ENCODE assay signal across 8 mouse cellular contexts in the genomic region with DNA sequence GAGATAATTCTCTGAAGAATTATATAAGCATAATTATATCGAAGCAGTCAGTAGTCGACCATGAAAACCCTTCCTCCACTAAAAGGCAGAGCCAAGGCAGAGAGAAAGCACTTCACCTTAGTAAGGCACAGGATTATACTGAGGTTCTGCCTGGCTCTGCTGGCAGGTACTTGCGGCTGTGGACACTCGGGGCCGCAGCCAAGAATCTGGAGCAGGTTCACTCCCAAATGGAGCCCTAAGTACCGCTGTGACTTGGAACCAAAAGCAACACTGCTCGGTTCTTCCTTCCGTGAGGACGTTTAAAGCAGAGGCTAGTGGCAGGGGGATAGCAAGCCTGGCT. TPM values are rescaled to one million over a fixed set of nuclear protein-coding genes. Genes with fewer than 3 reads are reported as not detected.
DNase-seq lines count a peak whose midpoint lies in the region; ATAC-seq and TF ChIP-seq lines count a peak whose summit lies in the region.

No protein-coding gene starts in this region.

- H3K27me3 ChIP-seq in limb, embryonic 11.5 days (ENCODE audit: control insufficient read depth, insufficient read depth, low read length) = no peaks in the 10 kb centered on the region
- H3K27me3 ChIP-seq in midbrain, embryonic 15.5 days (replicated peaks) = no peaks in the 10 kb centered on the region

- peak overlapping the region; percentile 37 for H3K4me3 ChIP-seq in embryonic fibroblast, embryonic 13.5 days (ENCODE audit: insufficient read depth, low read length)
- peak overlapping the region; percentile 87 for H3K4me3 ChIP-seq in limb, embryonic 11.5 days (ENCODE audit: low read depth, low read length)
- peak overlapping the region; percentile 89 for H3K4me3 ChIP-seq in midbrain, embryonic 15.5 days

- TF ChIP-seq POLR2A in embryonic fibroblast, embryonic 13.5 days (IDR thresholded peaks at IDR 0.05; ENCODE audit: low read depth, low read length) = no peak

- TF ChIP-seq CTCF in embryonic fibroblast, embryonic 13.5 days (IDR thresholded peaks at IDR 0.05; ENCODE audit: borderline replicate concordance, insufficient read depth, low read length) = no peak

- H3K9me3 ChIP-seq in limb, embryonic 11.5 days (ENCODE audit: control insufficient read depth, low read length) = no peaks in the 10 kb centered on the region
- no peaks in the 10 kb centered on the region for H3K9me3 ChIP-seq in midbrain, embryonic 15.5 days

- H3K9ac ChIP-seq in limb, embryonic 11.5 days (ENCODE audit: low read length) = peak overlapping the region; percentile 60
- H3K9ac ChIP-seq in midbrain, embryonic 15.5 days = peak overlapping the region; percentile 47

- no peaks in the 10 kb centered on the region for H3K4me1 ChIP-seq in embryonic fibroblast, embryonic 13.5 days (ENCODE audit: control insufficient read depth, insufficient read depth, low read length)
- 0 out of 2 replicates have a peak, but pooled peaks cover 3% of the 10 kb centered on the region for H3K4me1 ChIP-seq in limb, embryonic 11.5 days (ENCODE audit: control insufficient read depth, insufficient read depth, low read length)
- peaks cover 21% of the 10 kb centered on the region for H3K4me1 ChIP-seq in midbrain, embryonic 15.5 days

- intact Hi-C loops in left cerebral cortex, postnatal 25 days (cut with DNase I) = loop anchor here (1.0 to 5.0 kb wide), 4 partner anchors 42 to 830 kb away; no protein-coding TSS in a partner anchor

- peak; percentile 7 to 56 for DNase-seq in kidney, postnatal 36 days
- no peak for DNase-seq in kidney, postnatal 10 days
- DNase-seq in limb, embryonic 11.5 days (ENCODE audit: low spot score) = no peak
- DNase-seq in left cerebral cortex, postnatal 25 days (ENCODE audit: low spot score in 2 of 2) = no peak
- DNase-seq in layer of hippocampus, postnatal 25 days (ENCODE audit: extremely low spot score in 1 of 2, low spot score in 1 of 2) = no peak
- DNase-seq in gastrocnemius, postnatal 25 days = no peak

- H3K4me2 ChIP-seq in limb, embryonic 11.5 days (ENCODE audit: low read depth, severe bottlenecking) = peak overlapping the region; percentile 66
- H3K4me2 ChIP-seq in midbrain, embryonic 15.5 days = peak overlapping the region; percentile 93

- no peaks in the 10 kb centered on the region for H3K36me3 ChIP-seq in limb, embryonic 11.5 days (ENCODE audit: control insufficient read depth, insufficient read depth, low read length)
- no peaks in the 10 kb centered on the region for H3K36me3 ChIP-seq in midbrain, embryonic 15.5 days (replicated peaks)

- H3K27ac ChIP-seq in embryonic fibroblast, embryonic 13.5 days (ENCODE audit: insufficient read depth, low read length) = peak overlapping the region; percentile 99
- H3K27ac ChIP-seq in limb, embryonic 11.5 days (replicated peaks; ENCODE audit: low read depth, low read length) = no peak overlapping the region; the same call in 1 of the 2 replicates
- H3K27ac ChIP-seq in midbrain, embryonic 15.5 days = peak overlapping the region; percentile 91

- no peak for ATAC-seq in limb, embryonic 11.5 days (ENCODE audit: insufficient number of reproducible peaks, low FRiP score, low TSS enrichment, low read depth)
- no peak for ATAC-seq in midbrain, embryonic 15.5 days (replicated peaks)

- whole genome bisulfite sequencing in limb, embryonic 11.5 days = 7% methylated on average over 9 of the region's 9 CpGs
- 7% methylated on average over 9 of the region's 9 CpGs for WGBS in midbrain, embryonic 15.5 days

RNA-seq across cellular contexts. Expression of gene Rap2b, which starts 1.4 kb away (rescaled TPM):
- 18.1 and 18.8 TPM in 2 replicates for polyA plus RNA-seq in embryonic fibroblast, embryonic 13.5 days (2011; ENCODE audit: insufficient read length, low read depth, missing spikeins)
- polyA plus RNA-seq in limb, embryonic 11.5 days (2014; fragmentation: Nextera tagmentation; extraction: Ambion mirVana) = 10.2 and 10.8 TPM in 2 replicates
- polyA plus RNA-seq in midbrain, embryonic 15.5 days (2015; fragmentation: Nextera tagmentation; extraction: Ambion mirVana) = 10.9 and 11.0 TPM in 2 replicates
- total RNA-seq in left cerebral cortex, postnatal 25 days (2021) = 10 to 100 TPM; 41.7 to 46.3 TPM
- 10 to 100 TPM; 43.2 to 46.5 TPM for total RNA-seq in layer of hippocampus, postnatal 25 days (2021)
- total RNA-seq in gastrocnemius, postnatal 25 days (2021) = 1 to 10 TPM; 1.6 to 2.4 TPM

RNA-seq across cellular contexts. Expression of gene B430305J03Rik, which starts 3.0 kb away (rescaled TPM):
- 0.40 and 0.74 TPM in 2 replicates for polyA plus RNA-seq in embryonic fibroblast, embryonic 13.5 days (2011; ENCODE audit: insufficient read length, low read depth, missing spikeins)
- polyA plus RNA-seq in limb, embryonic 11.5 days (2014; fragmentation: Nextera tagmentation; extraction: Ambion mirVana) = not detected in 2 replicates
- not detected in 2 replicates for polyA plus RNA-seq in midbrain, embryonic 15.5 days (2015; fragmentation: Nextera tagmentation; extraction: Ambion mirVana)
- 1 to 10 TPM; 2.4 to 2.7 TPM for total RNA-seq in left cerebral cortex, postnatal 25 days (2021)
- total RNA-seq in layer of hippocampus, postnatal 25 days (2021) = 1 to 10 TPM; 2.5 to 3.1 TPM
- total RNA-seq in gastrocnemius, postnatal 25 days (2021) = under 1 TPM; 0.08 TPM

Comparison
In these comparisons a context has a peak if more than half of its experiments do, and no peak if none do; other contexts are left out.
1. DNase-seq: peak in kidney, postnatal 36 days (2 of 2); none in kidney, postnatal 10 days (single experiment), limb, embryonic 11.5 days (single experiment), left cerebral cortex, postnatal 25 days (0 of 2), layer of hippocampus, postnatal 25 days (0 of 2) and gastrocnemius, postnatal 25 days (single experiment).
2. H3K4me3 ChIP-seq: peak in every context shown above with its lines; median percentile 89 in midbrain, embryonic 15.5 days; 87 in limb, embryonic 11.5 days; 37 in embryonic fibroblast, embryonic 13.5 days.
3. RNA of gene Rap2b, which starts 1.4 kb away (total RNA-seq): 43.2 to 46.5 TPM in layer of hippocampus, postnatal 25 days and 41.7 to 46.3 TPM in left cerebral cortex, postnatal 25 days; 1.6 to 2.4 TPM in gastrocnemius, postnatal 25 days; every median in the first group is over 10 times any median in the second.